Mouse (Mus musculus) 3T3-L1 (cell line): ENCODE results near the gene Olfr906.

ENCODE experiments used
- DNase-seq: peaks from one replicate; pipeline ENCODE4 v3.0.0-alpha.2; 2015; ENCODE audit warnings: low read depth, low spot score

Olfr906 gene

DNA sequence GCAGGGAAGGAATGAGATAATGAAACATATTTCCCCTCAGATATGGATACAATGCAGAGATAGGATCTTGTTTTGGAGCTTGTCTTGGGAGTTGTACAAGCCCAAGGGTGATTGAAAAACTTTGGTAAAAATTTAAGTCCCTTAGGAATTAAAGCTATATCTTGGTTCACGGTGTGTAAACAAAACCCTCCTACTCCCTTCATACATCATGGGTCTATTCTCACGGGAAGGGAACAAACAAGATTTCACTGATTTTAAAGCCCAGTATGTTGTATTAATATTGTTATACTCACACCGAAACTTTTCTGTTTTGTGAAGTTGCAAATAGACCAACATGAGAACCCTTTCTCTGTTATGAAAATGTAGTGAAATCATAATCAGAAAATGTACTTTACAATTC lies at the start of gene Olfr906:
TSS of gene Olfr906 (plus strand) at position 301 of the 400 bp plus-strand sequence.
- DNase-seq, result no peak

DNA sequence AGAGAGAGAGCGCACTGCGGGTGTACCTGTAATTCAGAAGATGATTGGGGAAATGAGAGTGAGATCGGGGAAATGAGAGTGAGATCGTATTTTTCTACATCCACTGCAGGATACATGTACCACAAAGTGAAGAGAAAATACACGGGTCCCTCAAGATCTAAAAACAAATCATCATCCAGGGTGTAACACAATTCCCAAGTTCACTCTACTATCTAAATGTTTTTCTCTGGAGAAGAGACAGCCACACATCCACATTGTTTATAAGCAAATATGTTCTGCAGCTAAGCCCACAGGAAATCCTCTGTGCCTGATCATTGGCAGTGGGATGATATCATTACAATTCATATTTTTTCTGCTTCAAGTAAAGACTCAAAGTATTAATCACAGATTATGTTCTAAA lies 39.5 kb upstream of the Olfr906 start, which contains the start of gene Olfr902:
TSS of gene Olfr902 (plus strand) at position 301 of the 400 bp plus-strand sequence.
- DNase-seq, result no peak

DNA sequence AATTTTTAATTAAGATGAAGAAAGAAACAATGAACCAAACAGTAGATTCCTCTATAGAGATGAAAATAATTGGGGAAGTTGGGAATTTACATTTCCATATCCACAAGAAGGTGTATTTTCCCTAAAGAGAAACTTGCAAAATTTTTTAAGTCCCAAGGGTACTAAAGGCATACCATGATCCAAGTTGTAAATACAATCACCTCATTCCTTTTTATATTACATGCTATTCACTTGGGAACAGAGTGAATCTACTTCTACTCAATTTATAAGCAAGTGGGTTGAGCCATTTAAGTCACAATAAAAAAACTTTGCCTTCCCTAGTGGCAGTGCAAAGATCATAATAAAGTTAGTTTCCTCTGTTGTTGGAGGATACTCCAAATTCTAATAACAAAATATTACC lies 24.0 kb upstream of the Olfr906 start, which contains the start of gene Olfr904:
TSS of gene Olfr904 (plus strand) at position 301 of the 400 bp plus-strand sequence.
- DNase-seq, result no peak

DNA sequence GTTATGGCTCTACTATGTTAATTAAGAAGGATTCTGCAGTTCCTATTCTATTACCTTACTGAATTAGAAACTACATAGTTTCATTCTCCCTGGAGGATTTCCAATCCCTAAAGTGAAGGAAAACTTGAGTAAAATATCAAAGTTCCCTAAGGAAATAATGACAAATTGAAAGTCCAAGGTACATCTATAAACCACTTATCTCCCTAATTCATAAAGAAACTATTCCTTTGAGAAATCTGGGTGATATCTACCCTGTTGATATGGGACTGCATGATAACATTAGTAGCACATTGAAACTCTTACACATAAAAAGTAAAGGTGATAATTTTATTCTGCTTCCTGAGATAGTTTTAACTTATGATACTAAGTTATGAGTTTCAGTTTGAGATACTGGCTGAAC lies 16.1 kb upstream of the Olfr906 start, which contains the start of gene Olfr905:
TSS of gene Olfr905 (plus strand) at position 301 of the 400 bp plus-strand sequence.
- DNase-seq, result no peak

DNA sequence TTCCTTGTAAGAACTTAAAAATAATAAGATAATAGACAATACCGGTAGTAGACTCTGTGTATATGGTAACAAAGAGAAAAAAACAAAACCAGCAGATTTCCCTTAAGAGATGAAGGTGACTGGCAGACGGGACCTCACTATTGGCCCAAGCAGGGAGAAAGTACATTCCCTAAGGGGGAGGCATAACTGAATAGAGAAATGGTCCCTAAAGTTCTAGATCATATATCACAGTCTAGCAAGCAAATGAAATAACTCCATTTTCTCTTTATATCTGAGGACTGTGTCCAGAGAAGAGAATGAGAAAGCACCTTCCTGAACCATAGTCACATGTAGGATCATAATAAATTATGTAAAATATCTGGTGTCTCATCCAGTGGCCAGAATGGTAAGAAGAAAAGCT lies 8.6 kb downstream of the Olfr906 start, which contains the start of gene Olfr907:
TSS of gene Olfr907 (plus strand) at position 301 of the 400 bp plus-strand sequence.
- no peak for DNase-seq

DNA sequence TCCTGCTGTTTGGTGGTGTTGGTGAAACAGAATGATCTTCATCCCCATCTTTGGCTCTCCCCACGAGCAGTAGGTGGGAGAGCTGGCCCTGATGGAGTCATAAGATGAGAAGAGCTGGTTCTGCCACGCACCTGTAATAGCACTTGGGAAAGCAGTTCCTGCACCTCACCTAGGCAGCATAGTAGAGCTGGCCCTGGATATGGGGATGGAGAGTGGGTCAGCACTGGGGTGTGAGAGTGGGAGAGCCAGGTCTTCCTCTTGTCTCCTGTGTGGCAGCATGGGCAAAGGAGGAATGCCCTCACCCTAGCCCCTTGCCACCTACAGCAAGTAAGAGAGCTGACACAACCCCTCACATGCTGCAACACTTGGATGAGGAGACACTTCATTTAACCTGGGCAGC lies 25.5 kb downstream of the Olfr906 start:
- no peak for DNase-seq

DNA sequence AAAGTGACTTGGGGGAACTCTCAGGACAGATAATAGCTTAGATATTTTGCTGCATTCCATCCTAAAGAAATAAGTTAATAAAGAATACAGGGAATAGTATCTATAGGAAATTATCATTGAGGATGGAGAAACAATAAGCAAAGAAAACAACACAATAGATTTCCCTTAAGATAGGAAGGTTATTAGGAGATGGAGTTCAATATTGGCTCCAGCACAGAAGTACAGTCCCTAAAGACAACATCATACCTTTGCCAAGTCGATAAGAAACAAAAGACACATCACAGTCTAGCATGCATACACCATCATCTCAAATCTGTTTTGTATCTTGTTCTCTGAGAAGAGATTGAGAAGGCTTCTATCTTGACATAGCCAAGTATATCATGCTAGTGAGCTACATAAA lies 34.4 kb downstream of the Olfr906 start, which contains the start of gene Olfr911-ps1:
TSS of gene Olfr911-ps1 (plus strand) at position 301 of the 400 bp plus-strand sequence.
- no peak for DNase-seq

DNA sequence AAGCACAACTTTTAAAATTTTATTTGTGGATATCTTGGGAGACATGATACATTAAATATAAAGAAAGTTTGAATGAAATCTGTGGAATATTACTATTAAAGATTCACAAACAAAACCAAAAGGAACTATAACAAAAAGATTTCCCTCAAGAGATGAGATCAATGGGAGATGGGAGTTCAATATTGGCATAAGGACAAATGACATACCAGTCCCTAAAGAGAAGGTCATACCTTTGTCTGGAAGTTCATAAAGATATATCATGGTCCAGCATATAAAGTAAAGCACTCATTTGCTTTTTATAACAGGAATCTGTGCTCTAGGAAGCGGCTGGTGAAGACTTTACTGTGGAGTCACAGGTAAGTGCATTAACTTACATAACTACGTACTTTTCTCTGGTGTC lies 50.7 kb downstream of the Olfr906 start, which contains the start of gene Olfr910:
TSS of gene Olfr910 (plus strand) at position 301 of the 400 bp plus-strand sequence.
- DNase-seq, result no peak
